Mouse (Mus musculus): ENCODE data around the gene Trak1. TPM values are rescaled to one million over a fixed set of nuclear protein-coding genes. Genes with fewer than 3 reads are reported as not detected.

Gene Trak1
- polyA plus RNA-seq, 1 experiment: 42.4 TPM

DNA sequence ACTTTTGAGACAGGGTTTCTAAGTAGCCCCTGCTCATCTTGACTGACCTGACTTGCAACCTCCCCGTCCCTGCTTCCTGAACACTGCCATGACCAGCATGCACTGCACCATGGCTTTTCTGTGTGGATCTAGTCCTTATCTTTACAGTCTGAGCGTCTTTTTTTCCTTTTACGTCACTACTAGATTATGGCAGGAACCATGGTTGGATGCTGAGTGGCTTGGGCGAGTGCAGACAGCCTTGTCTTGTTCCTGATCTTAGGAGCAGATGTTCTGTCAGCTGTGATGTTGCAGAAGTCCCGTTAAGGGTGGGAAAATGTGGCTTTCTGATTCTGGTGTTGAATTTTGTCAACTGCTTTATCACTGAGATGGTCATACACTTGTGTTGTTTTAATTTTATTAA is 34.1 kb downstream of the Trak1 start:
- TF ChIP-seq GATA1 (IDR thresholded peaks at IDR 0.05; ENCODE audit: low read length): peak; percentile 89

DNA sequence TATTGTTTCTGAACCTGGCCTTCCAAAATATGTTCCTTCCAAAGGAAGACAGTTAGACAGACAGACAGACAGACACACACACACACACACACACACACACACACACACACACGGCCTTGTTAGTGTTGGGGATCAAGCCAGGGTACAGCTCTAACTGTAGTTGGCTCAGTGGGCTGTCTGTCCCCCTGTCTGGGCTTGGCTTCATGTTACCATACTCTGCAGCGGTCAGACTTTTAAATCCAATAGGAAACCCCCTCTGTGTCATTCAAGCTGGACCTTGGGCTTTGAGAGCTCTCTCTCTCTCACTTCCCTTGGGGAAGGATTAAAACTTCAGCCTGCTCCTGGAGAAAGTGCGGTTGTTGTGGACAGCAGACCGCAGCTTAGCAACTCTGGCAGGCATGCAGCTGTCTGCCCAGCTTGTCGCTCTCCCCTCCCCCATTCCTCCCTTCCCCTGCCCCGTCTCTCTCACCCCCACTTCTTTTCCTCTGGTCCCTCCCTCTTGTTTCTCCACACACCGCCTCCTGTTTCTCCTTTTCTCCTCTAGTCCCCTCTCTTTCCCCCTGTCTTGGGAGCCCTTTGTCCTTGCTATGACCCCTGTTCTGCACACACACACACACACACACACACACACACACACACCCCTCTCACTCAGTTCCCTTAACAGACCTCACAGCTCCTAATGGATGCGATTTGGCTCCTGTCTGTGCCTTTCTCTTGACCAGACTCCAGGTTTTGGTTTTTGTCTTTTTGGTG is 34.8 kb downstream of the Trak1 start:
- no peak for TF ChIP-seq GATA1 (IDR thresholded peaks at IDR 0.05; ENCODE audit: low read length)

- no peak for TF ChIP-seq GATA1 (IDR thresholded peaks at IDR 0.05; ENCODE audit: low read length)
Observed at GRCm38 (mm10) chr9:121333559-121333958, 36.3 kb downstream of the Trak1 start.

- TF ChIP-seq GATA1 (IDR thresholded peaks at IDR 0.05; ENCODE audit: low read length): no peak
Observed at GRCm38 (mm10) chr9:121334311-121334851, 37.1 kb downstream of the Trak1 start.

GRCm38 (mm10) chr9:121335568-121335967 is 38.3 kb downstream of the Trak1 start:
- no peak for TF ChIP-seq GATA1 (IDR thresholded peaks at IDR 0.05; ENCODE audit: low read length)

- TF ChIP-seq GATA1 (IDR thresholded peaks at IDR 0.05; ENCODE audit: low read length): no peak
Observed at GRCm38 (mm10) chr9:121336324-121336946, 39.1 kb downstream of the Trak1 start.

GRCm38 (mm10) chr9:121337216-121337937 is 40.1 kb downstream of the Trak1 start:
- no peak for TF ChIP-seq GATA1 (IDR thresholded peaks at IDR 0.05; ENCODE audit: low read length)

GRCm38 (mm10) chr9:121337938-121338289 is 40.6 kb downstream of the Trak1 start:
- no peak for TF ChIP-seq GATA1 (IDR thresholded peaks at IDR 0.05; ENCODE audit: low read length)

DNA sequence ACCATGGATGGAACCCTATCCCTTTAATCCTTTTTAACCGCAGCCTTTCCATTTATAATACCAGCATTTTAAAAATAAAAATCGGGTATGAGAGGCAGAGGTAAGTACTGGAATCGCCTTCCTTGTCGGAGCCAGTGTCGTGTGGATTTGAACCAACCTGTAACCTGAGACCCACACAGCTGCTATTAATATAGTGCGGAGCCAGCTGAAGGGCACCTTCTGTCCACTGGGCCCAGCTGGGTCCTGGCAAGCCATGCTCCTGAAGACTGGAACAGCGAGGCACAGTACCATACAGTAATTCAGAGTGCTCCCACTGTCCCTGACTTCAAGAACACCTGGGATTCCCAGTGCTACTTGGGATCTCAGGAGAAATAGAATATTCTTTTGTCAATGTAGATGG is 44.5 kb downstream of the Trak1 start:
- TF ChIP-seq GATA1 (IDR thresholded peaks at IDR 0.05; ENCODE audit: low read length): no peak

DNA sequence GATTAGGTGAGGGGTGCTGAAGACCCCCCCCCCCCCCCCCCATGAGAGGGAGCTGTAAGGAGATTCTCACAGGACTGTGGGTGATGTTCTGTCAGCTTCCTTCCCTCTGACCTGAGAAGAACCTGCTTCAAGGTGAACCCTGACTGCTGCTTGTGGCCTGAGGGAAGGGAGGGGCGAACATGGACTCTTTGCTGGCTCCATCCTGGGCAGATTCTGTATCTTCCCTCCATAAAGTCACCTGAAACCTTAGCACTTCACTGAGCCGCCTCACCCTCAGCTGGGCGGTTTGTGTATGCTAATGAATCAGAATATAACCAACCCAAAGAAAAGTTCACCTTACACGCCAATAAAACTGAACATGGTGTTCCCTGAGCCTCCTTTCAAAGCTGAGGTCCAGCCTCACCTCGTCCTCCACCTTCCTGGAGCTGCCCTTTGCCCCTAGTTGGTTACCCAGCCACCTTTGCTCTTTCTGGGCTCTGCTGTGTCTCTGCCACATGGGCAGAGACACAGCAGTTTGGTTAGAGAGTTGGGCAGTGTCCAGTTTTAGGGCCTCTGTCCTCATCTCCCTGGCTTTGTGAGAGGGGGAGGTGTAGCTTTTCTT is 45.3 kb downstream of the Trak1 start:
- TF ChIP-seq GATA1 (IDR thresholded peaks at IDR 0.05; ENCODE audit: low read length): no peak

GRCm38 (mm10) chr9:121343122-121343876 is 46.0 kb downstream of the Trak1 start:
- no peak for TF ChIP-seq GATA1 (IDR thresholded peaks at IDR 0.05; ENCODE audit: low read length)

DNA sequence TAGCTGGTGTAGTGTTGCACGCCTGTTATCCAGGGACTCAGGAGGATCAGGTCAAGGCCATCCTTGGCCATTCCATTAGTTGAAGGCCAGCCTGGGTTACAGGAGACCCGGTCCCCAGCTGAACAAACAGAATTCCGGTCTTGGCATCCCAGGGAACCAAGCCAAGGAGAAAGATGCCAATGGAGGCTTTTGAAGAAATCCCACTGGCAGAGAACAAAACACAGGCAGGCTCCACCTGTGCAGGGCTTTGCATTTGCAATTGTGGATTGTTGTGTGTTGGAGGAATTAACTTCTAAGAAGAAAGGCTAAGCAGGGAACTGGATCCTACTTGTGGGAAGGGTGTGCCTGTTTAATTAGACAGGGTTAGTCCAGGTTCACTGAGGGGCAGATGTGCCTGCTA is 47.0 kb downstream of the Trak1 start:
- TF ChIP-seq GATA1 (IDR thresholded peaks at IDR 0.05; ENCODE audit: low read length): no peak

DNA sequence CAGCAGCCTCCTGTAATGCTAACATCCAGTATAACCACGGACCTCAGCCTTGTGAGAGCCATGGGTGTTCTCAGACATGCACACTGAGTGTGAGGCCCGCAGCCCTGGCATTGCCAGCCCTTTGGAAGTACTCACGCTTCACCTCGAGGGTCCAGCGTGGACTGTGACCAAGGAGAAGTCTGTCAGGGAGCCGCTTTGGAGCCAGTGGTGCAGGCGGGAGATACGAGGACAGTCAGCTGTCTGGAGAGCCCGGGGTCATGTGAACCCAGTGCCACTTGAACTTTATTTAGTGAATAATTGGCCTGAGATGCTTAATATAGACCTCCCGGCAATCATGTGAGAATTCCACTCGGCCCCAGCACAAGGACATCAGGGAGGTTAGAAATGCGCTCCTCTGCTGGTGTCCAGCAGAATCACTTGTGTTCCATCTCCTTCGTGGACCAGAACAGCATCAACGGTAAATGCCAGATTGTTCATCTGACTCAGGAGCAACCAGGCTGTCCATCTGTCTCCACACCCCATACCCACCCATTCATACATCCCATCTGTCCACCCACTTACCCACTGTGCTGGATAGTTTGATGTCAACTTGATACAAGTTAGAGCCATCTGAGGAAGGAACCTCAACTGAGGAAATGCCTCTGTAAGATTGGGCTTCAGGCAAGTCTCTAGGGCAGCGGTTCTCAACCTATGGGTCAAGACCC is 48.3 kb downstream of the Trak1 start:
- no peak for TF ChIP-seq GATA1 (IDR thresholded peaks at IDR 0.05; ENCODE audit: low read length)

- TF ChIP-seq GATA1 (IDR thresholded peaks at IDR 0.05; ENCODE audit: low read length): no peak
Observed at GRCm38 (mm10) chr9:121346635-121347034, 49.3 kb downstream of the Trak1 start.

DNA sequence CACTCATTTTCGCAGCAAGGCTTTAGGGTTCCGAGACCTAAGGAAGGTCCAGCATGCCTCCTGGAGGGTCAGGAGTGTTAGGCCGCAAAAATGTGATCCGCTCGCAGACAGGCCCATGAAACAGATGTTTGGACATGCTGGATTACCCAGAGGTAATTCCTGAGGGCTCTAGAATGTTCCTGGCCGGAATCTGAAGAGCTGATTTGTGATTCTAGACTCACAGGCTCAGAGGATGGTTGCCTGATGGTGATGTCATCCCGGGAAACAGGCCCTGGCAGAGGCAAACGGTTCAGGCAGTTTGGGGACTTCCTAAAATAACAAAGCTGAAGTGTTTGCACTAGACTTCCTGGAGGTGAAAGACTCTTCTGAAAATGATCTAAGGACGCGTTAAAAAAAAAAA is 50.7 kb downstream of the Trak1 start:
- no peak for TF ChIP-seq GATA1 (IDR thresholded peaks at IDR 0.05; ENCODE audit: low read length)
